Mouse (Mus musculus) midbrain, embryonic 13.5 days (tissue): ENCODE measurements around the gene Ptprr. TPM values are rescaled to one million over a fixed set of nuclear protein-coding genes. Genes with fewer than 3 reads are reported as not detected.

Experiments
- ATAC-seq: fragments of 200-750 bp; cut with Nextera tagmentation; 2 replicates; pipeline ENCODE4 v1.8.0; 2017; ENCODE audit warnings: mild to moderate bottlenecking, moderate TSS enrichment, moderate library complexity
- H3K27ac ChIP-seq: fragments of 300-500 bp; sonication (generic); 2 replicates; pipeline ENCODE4 v1.5.1; 2015; ENCODE audit warnings: inconsistent platforms, mild to moderate bottlenecking, moderate library complexity
- H3K27me3 ChIP-seq: fragments of 300-500 bp; sonication (generic); 2 replicates; pipeline ENCODE4 v1.6.1; 2015; ENCODE audit warnings: mild to moderate bottlenecking, inconsistent platforms
- H3K36me3 ChIP-seq: fragments of 300-500 bp; sonication (generic); 2 replicates; pipeline ENCODE4 v1.6.1; 2015; ENCODE audit warnings: mild to moderate bottlenecking, inconsistent platforms
- H3K4me1 ChIP-seq: fragments of 300-500 bp; sonication (generic); replicated peaks from 2 replicates; pipeline ENCODE4 v1.6.1; 2015; ENCODE audit warnings: inconsistent platforms
- H3K4me2 ChIP-seq: fragments of 300-500 bp; sonication (generic); replicated peaks from 2 replicates; pipeline ENCODE4 v1.6.1; 2015; ENCODE audit warnings: moderate library complexity, mild to moderate bottlenecking, inconsistent platforms
- H3K4me3 ChIP-seq: fragments of 300-500 bp; sonication (generic); replicated peaks from 2 replicates; pipeline ENCODE4 v1.5.1; 2015; ENCODE audit warnings: mild to moderate bottlenecking, inconsistent platforms
- H3K9ac ChIP-seq: fragments of 300-500 bp; sonication (generic); replicated peaks from 2 replicates; pipeline ENCODE4 v1.6.1; 2015; ENCODE audit warnings: mild to moderate bottlenecking, inconsistent platforms
- H3K9me3 ChIP-seq: fragments of 300-500 bp; sonication (generic); 2 replicates; pipeline ENCODE4 v1.6.1; 2016; ENCODE audit warnings: mild to moderate bottlenecking, inconsistent platforms
- WGBS: fragments of 180-500 bp; shearing (Covaris S2); methylation state at CpG from one replicate; pipeline ENCODE4 v1.1.7; 2015; 5-methylcytosine and 5-hydroxymethylcytosine counted together
- polyA plus RNA-seq: library from polyadenylated mRNA; unstranded; fragments of >200 nt; fragmentation: Nextera tagmentation; extraction: Ambion mirVana; gene quantifications from 2 replicates; pipeline ENCODE4 v1.2.1, GENCODE M21; 2015

The Ptprr gene
- polyA plus RNA-seq, 1 experiment from 2014 or later = 7.6 TPM

DNA sequence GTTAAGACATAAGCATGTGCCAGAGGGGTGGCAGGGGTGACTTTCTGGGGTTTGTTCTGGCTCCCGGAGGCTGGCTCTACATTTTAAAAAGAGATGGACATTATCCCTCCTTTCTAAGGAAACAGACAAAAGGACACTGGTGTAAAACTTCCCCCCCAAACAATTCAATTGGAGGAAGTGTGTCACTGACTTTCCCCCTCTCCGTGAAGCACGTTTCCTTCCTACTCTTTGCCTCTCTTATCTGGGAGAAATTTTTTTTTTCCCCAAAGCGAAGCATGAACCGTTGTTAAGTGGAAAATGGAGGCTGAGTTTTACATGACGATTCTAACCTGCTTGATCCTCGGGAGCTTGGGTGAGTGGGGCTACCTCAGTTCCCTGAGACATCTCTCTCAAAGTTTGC is 257.3 kb downstream of the Ptprr start, which contains the start of gene Ptprb:
Gene Ptprb, plus strand, starts transcription at position 244 of the 400 bp plus-strand sequence.
- no peak for ATAC-seq
- Histone ChIP-seq H3K36me3 (no peaks in the 10 kb centered on the region), H3K9me3 (no peaks in the 10 kb centered on the region), H3K4me1 (no peaks in the 10 kb centered on the region), H3K4me2 (no peak within 1 kb of the TSS), H3K9ac (no peak within 1 kb of the TSS), H3K4me3 (no peak within 1 kb of the TSS), H3K27ac (no peak within 1 kb of the TSS), H3K27me3 (no peaks in the 10 kb centered on the region)
- 76% methylated on average over 7 of the region's 7 CpGs for WGBS

GRCm38 (mm10) chr10:116286697-116287344 is 268.8 kb downstream of the Ptprr start:
- H3K9ac ChIP-seq = no peak overlapping the region
- H3K36me3 ChIP-seq = no peaks in the 10 kb centered on the region
- H3K4me2 ChIP-seq = no peak overlapping the region
- 88% methylated on average over 7 of the region's 7 CpGs for WGBS
- no peaks in the 10 kb centered on the region for H3K9me3 ChIP-seq
- ATAC-seq = no peak
- no peak overlapping the region for H3K4me3 ChIP-seq
- no peaks in the 10 kb centered on the region for H3K4me1 ChIP-seq
- H3K27ac ChIP-seq = no peak overlapping the region
- H3K27me3 ChIP-seq = no peaks in the 10 kb centered on the region

DNA sequence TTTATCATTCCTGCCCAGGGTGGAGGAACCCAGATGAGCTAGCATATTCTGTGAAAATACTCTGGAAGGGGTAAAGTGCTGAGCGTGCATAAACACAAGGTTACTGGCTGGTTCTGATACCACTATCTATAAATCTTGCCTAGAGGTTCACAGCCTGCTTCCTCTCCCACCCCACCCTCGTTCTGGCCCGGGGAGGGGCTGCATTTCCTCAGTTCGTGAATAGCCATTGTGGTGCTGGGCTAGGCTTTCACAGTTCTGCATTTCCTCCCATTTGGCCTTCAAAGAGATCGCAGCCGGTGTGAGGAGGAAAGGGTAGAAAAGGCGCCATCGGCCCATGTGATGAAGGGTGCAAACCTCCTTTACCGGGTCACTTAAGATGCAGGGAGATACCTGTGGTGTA is 270.1 kb downstream of the Ptprr start:
- no peak for ATAC-seq
- H3K4me2 ChIP-seq = no peak overlapping the region
- H3K4me1 ChIP-seq = no peaks in the 10 kb centered on the region
- no peaks in the 10 kb centered on the region for H3K36me3 ChIP-seq
- no peak overlapping the region for H3K27ac ChIP-seq
- no peak overlapping the region for H3K4me3 ChIP-seq
- H3K9ac ChIP-seq = no peak overlapping the region
- H3K9me3 ChIP-seq = no peaks in the 10 kb centered on the region
- WGBS = 81% methylated on average over 9 of the region's 9 CpGs
- no peaks in the 10 kb centered on the region for H3K27me3 ChIP-seq

- Histone ChIP-seq H3K9ac (no peak overlapping the region), H3K4me3 (no peak overlapping the region), H3K9me3 (no peaks in the 10 kb centered on the region), H3K4me2 (no peak overlapping the region), H3K27ac (no peak overlapping the region), H3K36me3 (no peaks in the 10 kb centered on the region), H3K4me1 (no peaks in the 10 kb centered on the region), H3K27me3 (no peaks in the 10 kb centered on the region)
- no peak for ATAC-seq
- WGBS = 86% methylated on average over 4 of the region's 4 CpGs
Observed at GRCm38 (mm10) chr10:116290483-116290882, 272.5 kb downstream of the Ptprr start.

- Histone ChIP-seq H3K27me3 (no peaks in the 10 kb centered on the region), H3K9me3 (no peaks in the 10 kb centered on the region), H3K4me2 (no peak overlapping the region), H3K36me3 (no peaks in the 10 kb centered on the region), H3K4me3 (no peak overlapping the region), H3K9ac (no peak overlapping the region), H3K4me1 (no peaks in the 10 kb centered on the region), H3K27ac (no peak overlapping the region)
- ATAC-seq = no peak
- WGBS = 85% methylated on average over 8 of the region's 8 CpGs
Observed at GRCm38 (mm10) chr10:116291153-116291755, 273.2 kb downstream of the Ptprr start.

- H3K27ac ChIP-seq = no peak overlapping the region
- H3K9ac ChIP-seq = no peak overlapping the region
- no peak overlapping the region for H3K4me3 ChIP-seq
- peaks cover 6% of the 10 kb centered on the region for H3K4me1 ChIP-seq
- H3K36me3 ChIP-seq = no peaks in the 10 kb centered on the region
- H3K27me3 ChIP-seq = peaks cover 15% of the 10 kb centered on the region
- no peaks in the 10 kb centered on the region for H3K9me3 ChIP-seq
- WGBS = 87% methylated on average over 4 of the region's 4 CpGs
- no peak overlapping the region for H3K4me2 ChIP-seq
- ATAC-seq = no peak
Observed at GRCm38 (mm10) chr10:116296439-116296838, 278.4 kb downstream of the Ptprr start.

- Histone ChIP-seq H3K27me3 (peaks cover 27% of the 10 kb centered on the region), H3K27ac (no peak overlapping the region), H3K4me2 (no peak overlapping the region), H3K36me3 (no peaks in the 10 kb centered on the region), H3K4me3 (no peak overlapping the region), H3K4me1 (peaks cover 11% of the 10 kb centered on the region), H3K9me3 (no peaks in the 10 kb centered on the region), H3K9ac (no peak overlapping the region)
- WGBS = 89% methylated on average over 12 of the region's 12 CpGs
- no peak for ATAC-seq
Observed at GRCm38 (mm10) chr10:116297854-116298253, 279.8 kb downstream of the Ptprr start.

DNA sequence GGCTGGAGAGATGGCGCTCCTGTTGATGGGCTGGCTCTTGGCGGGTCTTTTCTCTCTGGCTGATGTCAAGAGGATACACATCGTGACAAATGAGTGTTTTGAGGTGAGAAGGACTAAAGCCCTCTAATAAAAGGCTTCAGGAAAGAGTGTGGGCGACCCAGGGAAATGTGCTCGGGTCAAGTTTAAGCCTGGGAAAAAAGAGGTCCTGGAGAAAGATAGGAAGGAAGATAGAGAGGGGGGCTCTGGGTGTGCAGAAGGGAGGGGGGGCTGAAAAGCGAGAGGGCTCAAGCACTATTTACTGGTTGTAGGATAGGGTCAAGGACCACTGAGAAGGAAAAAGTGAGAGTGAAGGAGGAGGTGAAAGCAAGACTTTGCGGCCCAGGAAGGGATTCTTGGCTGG is 282.8 kb downstream of the Ptprr start:
- Histone ChIP-seq H3K27me3 (peaks cover 29% of the 10 kb centered on the region), H3K27ac (no peak overlapping the region), H3K9ac (peak overlapping the region; percentile 57), H3K36me3 (no peaks in the 10 kb centered on the region), H3K4me3 (peak overlapping the region; percentile 50), H3K9me3 (no peaks in the 10 kb centered on the region), H3K4me2 (peak overlapping the region; percentile 94), H3K4me1 (peaks cover 11% of the 10 kb centered on the region)
- 10% methylated on average over 7 of the region's 7 CpGs for WGBS
- ATAC-seq = peak; percentile 56; the same call in 1 of the 2 replicates

DNA sequence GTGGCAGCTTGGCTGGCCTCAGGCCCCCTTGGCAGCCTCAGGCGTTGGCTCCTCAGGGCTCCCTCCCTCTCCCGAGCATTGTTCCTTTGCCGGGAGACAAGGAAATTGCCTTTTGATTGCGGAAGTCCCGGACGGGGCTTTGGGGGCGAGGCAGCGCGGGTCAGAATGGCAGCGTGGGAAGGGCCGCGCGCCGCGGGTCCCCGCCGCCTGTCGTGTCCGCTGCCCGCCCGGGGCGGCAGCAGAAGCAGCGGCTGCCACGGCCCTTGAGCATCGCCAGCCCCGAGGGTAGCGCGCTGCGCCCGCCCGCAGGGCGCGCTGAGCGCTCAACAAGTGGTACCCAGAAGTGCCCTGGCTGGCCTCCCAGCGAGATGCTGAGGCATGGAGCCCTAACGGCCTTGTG is 283.2 kb downstream of the Ptprr start:
- Histone ChIP-seq H3K36me3 (no peaks in the 10 kb centered on the region), H3K9me3 (no peaks in the 10 kb centered on the region), H3K9ac (peak overlapping the region; percentile 57), H3K4me1 (peaks cover 11% of the 10 kb centered on the region), H3K4me2 (peak overlapping the region; percentile 94), H3K27ac (no peak overlapping the region; the same call in 1 of the 2 replicates), H3K27me3 (peaks cover 29% of the 10 kb centered on the region), H3K4me3 (peak overlapping the region; percentile 50)
- under 1% methylated on average over 36 of the region's 36 CpGs for WGBS
- peak; percentile 73 for ATAC-seq

GRCm38 (mm10) chr10:116304355-116304754 is 286.3 kb downstream of the Ptprr start:
- peaks cover 11% of the 10 kb centered on the region for H3K4me1 ChIP-seq

GRCm38 (mm10) chr10:116309460-116309859 is 291.4 kb downstream of the Ptprr start:
- Histone ChIP-seq H3K27me3 (0 out of 2 replicates have a peak, but pooled peaks cover 4% of the 10 kb centered on the region), H3K9me3 (no peaks in the 10 kb centered on the region), H3K4me3 (no peak overlapping the region), H3K4me2 (no peak overlapping the region), H3K36me3 (no peaks in the 10 kb centered on the region), H3K9ac (no peak overlapping the region), H3K27ac (no peak overlapping the region), H3K4me1 (no peaks in the 10 kb centered on the region)
- no peak for ATAC-seq
- 85% methylated on average over 2 of the region's 2 CpGs for WGBS

More at GRCm38 (mm10) chr10:116304355-116304754, 286.3 kb downstream of the Ptprr start:
- no peak overlapping the region for H3K4me2 ChIP-seq
- H3K9me3 ChIP-seq = no peaks in the 10 kb centered on the region
- 93% methylated on average over 4 of the region's 4 CpGs for WGBS
- no peak for ATAC-seq
- no peak overlapping the region for H3K9ac ChIP-seq
- H3K27ac ChIP-seq = no peak overlapping the region
- peaks cover 29% of the 10 kb centered on the region for H3K27me3 ChIP-seq
- H3K36me3 ChIP-seq = no peaks in the 10 kb centered on the region
- no peak overlapping the region for H3K4me3 ChIP-seq

DNA sequence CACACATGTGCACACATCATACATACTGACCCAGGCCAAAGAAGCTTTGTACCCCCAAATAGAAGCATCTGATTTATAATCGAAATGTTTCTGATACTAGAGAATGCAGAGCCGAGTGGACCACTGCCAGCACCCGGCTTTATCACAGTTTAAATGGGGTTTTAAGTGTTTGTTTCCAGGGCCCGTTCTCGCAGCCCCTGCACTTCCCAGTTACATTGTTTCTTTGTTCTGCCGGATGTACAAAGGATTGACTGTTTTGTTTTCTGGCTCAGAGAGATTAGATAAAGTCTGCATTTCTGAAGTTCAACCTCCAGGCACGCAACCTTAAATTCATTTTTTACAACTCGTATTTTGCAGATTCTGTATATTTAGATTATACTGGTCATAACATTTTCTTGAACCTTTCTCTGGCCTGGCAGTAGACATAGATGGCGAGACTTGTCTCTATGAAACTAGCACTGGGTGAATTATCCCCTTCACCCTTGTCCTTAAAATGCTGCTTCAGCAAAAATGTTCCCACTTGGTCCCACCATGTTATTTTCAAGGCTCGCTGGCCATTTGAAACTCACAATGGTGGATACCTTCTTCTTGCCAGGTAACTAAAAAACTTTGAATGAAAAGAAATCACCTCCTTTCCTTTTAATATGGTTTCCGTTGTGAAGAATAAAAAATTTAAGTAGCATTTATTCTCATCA is 292.6 kb downstream of the Ptprr start:
- H3K4me1 ChIP-seq = no peaks in the 10 kb centered on the region
- H3K27ac ChIP-seq = no peak overlapping the region
- no peak for ATAC-seq
- 0 out of 2 replicates have a peak, but pooled peaks cover 4% of the 10 kb centered on the region for H3K27me3 ChIP-seq
- no peaks in the 10 kb centered on the region for H3K36me3 ChIP-seq
- no peak overlapping the region for H3K4me3 ChIP-seq
- 49% methylated on average over 11 of the region's 11 CpGs for WGBS
- no peak overlapping the region for H3K9ac ChIP-seq
- H3K9me3 ChIP-seq = no peaks in the 10 kb centered on the region
- H3K4me2 ChIP-seq = no peak overlapping the region
